Mouse (Mus musculus) layer of hippocampus, adult 2 months (tissue): ENCODE measurements around the gene Cd2ap. TPM values are rescaled to one million over a fixed set of nuclear protein-coding genes. Genes with fewer than 3 reads are reported as not detected.

Experiments
- DNase-seq, 2 experiments: peaks; one replicate each; pipeline ENCODE4 v3.0.0; 2022; ENCODE audit warnings: low spot score in 2 of 2
- H3K27ac ChIP-seq: fragments of 200-600 bp; 2 replicates; pipeline ENCODE4 v1.8.1; 2022
- H3K4me3 ChIP-seq: fragments of 200-600 bp; 2 replicates; pipeline ENCODE4 v1.8.1; 2022; ENCODE audit warnings: mild to moderate bottlenecking
- CTCF ChIP-seq: fragments of 200-600 bp; conservative IDR thresholded peaks from 2 replicates; pipeline ENCODE4 v1.8.1; 2022; ENCODE audit warnings: antibody characterized with exemption, mild to moderate bottlenecking, moderate library complexity
- total RNA-seq, 2 experiments: library from RNA; stranded (reverse); gene quantifications; 2 replicates each; pipeline ENCODE4 v1.2.3; 2021

The Cd2ap gene
- total RNA-seq, 2 experiments from 2014 or later, result 20.6 to 22.5 TPM

GRCm38 (mm10) chr17:42822787-42823186 lies 53.7 kb downstream of the Cd2ap start:
- Histone ChIP-seq H3K4me3 (no peak overlapping the region), H3K27ac (no peak overlapping the region)
- DNase-seq, result no peak
- TF ChIP-seq CTCF, result no peak

GRCm38 (mm10) chr17:42815374-42815773 lies 61.1 kb downstream of the Cd2ap start:
- H3K4me3 ChIP-seq, result no peak overlapping the region
- H3K27ac ChIP-seq, result no peak overlapping the region
- no peak for DNase-seq
- TF ChIP-seq CTCF, result peak; percentile 49

DNA sequence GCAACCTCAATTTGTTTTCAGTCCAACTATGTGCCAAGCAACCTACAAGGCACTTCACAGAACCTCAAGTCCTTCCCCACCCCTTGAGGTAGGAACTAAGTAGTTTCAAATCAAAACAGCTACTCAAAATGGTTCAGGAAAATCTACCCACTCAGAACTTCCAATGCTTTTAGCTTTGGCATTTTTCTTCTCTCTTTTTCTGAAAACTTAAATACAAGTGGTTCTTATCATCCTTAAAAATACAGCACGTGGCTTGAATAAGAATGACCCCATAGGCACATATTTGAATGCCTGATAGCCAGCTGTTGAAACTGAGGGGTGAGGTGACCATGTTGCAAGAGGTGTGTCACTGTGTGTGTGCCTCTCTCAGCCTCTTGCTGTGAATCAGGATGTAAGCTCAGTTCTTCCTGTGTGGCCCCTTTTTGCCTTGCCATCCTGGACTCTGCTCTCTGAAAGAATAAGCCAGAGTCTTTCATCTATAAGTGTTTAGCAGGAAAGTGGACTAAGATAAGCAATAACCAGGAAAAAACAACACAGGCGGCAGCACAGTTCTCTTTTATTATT lies 84.0 kb downstream of the Cd2ap start:
- no peak overlapping the region for H3K4me3 ChIP-seq
- TF ChIP-seq CTCF, result no peak
- no peak overlapping the region for H3K27ac ChIP-seq
- DNase-seq, result no peak

- no peak for TF ChIP-seq CTCF
- no peak for DNase-seq
- Histone ChIP-seq H3K4me3 (no peak overlapping the region), H3K27ac (no peak overlapping the region)
Observed at GRCm38 (mm10) chr17:42790787-42791186, 85.7 kb downstream of the Cd2ap start.

DNA sequence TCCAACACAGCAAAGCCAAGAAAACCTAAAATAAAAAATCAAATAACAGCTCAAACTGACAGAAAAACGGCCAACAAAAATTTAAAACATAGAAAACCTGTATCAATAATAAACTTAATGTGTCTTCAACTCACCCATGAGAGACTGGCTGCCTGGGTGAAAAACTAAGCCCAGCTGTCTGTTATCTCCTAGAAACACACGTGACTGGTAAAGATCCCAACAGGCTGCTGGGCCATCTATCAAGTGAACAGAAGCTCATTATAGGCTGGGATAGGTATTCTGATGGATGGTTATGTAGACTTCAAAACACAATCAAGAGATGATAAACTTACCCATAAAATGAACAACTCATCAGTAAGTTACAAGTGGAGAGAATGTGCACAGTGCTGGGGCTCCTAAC lies 86.7 kb downstream of the Cd2ap start:
- Histone ChIP-seq H3K4me3 (no peak overlapping the region), H3K27ac (no peak overlapping the region)
- no peak for TF ChIP-seq CTCF
- DNase-seq, result no peak

- TF ChIP-seq CTCF, result no peak
- Histone ChIP-seq H3K27ac (no peak overlapping the region), H3K4me3 (no peak overlapping the region)
- DNase-seq, result peak in 1 of 2 experiments; percentile 30
Observed at GRCm38 (mm10) chr17:42788686-42789453, 87.6 kb downstream of the Cd2ap start.

DNA sequence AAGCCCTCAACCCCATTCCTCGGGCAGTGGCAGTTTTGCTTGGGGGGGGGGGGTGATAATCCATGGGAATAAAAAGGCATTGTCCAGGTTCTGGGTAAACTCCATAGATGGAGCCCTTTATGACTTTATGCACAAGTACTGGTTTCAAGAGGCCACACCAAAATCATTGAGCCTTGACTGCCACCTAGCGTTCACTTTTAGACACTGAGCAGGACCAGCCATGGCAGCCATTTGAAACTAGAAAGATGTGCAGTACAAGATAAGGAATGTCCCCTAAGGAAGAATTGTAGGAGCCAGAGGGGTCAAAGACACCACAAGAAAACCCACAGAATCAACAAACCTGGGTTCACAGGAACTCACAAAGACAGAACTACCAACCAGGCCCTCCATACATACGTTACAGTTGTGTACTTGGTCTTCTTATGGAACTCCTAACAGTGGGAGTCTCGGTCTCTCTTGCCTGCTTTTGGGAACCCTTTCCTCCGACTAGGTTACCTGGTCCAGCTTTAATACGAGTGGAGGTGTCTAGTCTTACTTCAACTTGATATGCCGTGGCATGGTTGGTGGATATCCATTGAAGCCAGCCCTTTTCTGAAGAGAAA lies 94.2 kb downstream of the Cd2ap start:
- TF ChIP-seq CTCF, result peak; percentile 85
- H3K27ac ChIP-seq, result no peak overlapping the region
- peak; percentile 66 to 85 for DNase-seq
- no peak overlapping the region for H3K4me3 ChIP-seq

DNA sequence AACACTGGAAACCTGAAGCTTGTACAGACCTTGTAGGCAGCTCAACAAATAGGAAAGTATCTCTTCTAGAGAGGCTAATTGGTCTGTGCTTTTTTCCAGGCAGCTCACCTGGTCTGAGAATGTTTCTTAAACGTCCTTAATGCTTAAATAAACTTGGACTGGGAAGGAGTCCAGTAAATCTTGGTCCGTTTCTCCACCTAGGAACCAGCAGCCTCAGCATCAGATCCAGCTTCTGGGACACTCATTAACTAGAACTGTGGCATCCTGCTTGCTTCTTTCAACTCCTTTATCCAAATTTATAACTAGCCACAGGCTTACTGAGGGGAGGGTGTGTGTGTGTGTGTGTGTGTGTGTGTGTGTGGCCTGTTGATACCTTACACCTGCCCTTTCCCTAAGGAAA lies 122.7 kb downstream of the Cd2ap start:
- no peak for DNase-seq
- no peak for TF ChIP-seq CTCF
- Histone ChIP-seq H3K27ac (no peak overlapping the region), H3K4me3 (no peak overlapping the region)

DNA sequence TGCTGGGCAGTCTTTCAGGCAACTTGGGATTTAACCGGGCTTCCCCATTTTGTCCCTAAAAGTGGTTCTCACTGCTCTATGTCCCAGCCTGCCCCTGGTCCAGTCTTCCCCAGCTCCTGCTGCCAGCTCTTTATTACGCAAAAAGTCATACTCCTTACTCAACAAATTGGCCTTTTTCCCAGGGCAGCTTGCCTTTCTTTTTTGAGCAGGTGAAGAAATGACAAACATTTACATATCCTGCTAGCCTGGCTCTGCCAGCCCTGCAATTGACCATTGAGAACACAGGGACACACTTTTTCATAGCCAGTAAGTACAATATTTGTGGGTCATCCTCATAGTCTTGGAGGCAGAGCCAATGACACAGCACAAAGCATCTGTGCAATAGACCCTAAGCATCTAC lies 124.3 kb downstream of the Cd2ap start:
- no peak for TF ChIP-seq CTCF
- Histone ChIP-seq H3K27ac (no peak overlapping the region), H3K4me3 (no peak overlapping the region)
- no peak for DNase-seq

- no peak for DNase-seq
- Histone ChIP-seq H3K27ac (no peak overlapping the region), H3K4me3 (no peak overlapping the region)
- TF ChIP-seq CTCF, result no peak
Observed at GRCm38 (mm10) chr17:42745657-42746420, 130.6 kb downstream of the Cd2ap start.

Other genes starting within 250 kb of the Cd2ap start
- 1 to 10 TPM; 1.3 to 2.1 TPM for gene Adgrf4, start 184.4 kb downstream of the Cd2ap start, total RNA-seq
- gene Adgrf2, start 134.5 kb downstream of the Cd2ap start, total RNA-seq, result under 1 TPM; 0.71 to 0.74 TPM
- 100 to 1,000 TPM; 121 to 123 TPM for gene Tnfrsf21, start 139.9 kb upstream of the Cd2ap start, total RNA-seq